Mouse (Mus musculus): ENCODE data around the gene Gzmd.

- TF ChIP-seq CTCF (IDR thresholded peaks at IDR 0.05 in 2 of 3, conservative IDR thresholded peaks at IDR 0.05 in 1 of 3; ENCODE audit: control insufficient read depth in 1 of 3, insufficient read depth in 1 of 3, low read depth in 2 of 3, low read length in 3 of 3, poor library complexity in 1 of 3, severe bottlenecking in 1 of 3), result no peak
- no peak for TF ChIP-seq ETS1 (IDR thresholded peaks at IDR 0.05; ENCODE audit: low read depth, low read length)
- no peak for TF ChIP-seq POLR2A (IDR thresholded peaks at IDR 0.05; ENCODE audit: control insufficient read depth in 1 of 2, insufficient read depth in 1 of 2, low read depth in 1 of 2, low read length in 2 of 2, poor library complexity in 1 of 2)
- no peak for TF ChIP-seq GABPA (IDR thresholded peaks at IDR 0.05; ENCODE audit: low read depth, low read length)
- no peak for TF ChIP-seq TBP (IDR thresholded peaks at IDR 0.05; ENCODE audit: low read depth, low read length)
- TF ChIP-seq SIN3A (IDR thresholded peaks at IDR 0.05; ENCODE audit: low read length), result no peak
These were observed 11.9 kb downstream of the Gzmd start, which contains the start of gene Gzme for GRCm38 (mm10) chr14:56120525-56120924.

All from MEL (cell line).